Comparison of ENCODE assay signal across 8 mouse cellular contexts in genomic region chr19:7068136-7068535, GRCm38 (mm10). TPM values are rescaled to one million over a fixed set of nuclear protein-coding genes. Genes with fewer than 3 reads are reported as not detected.
DNase-seq lines count a peak whose midpoint lies in the region; ATAC-seq and TF ChIP-seq lines count a peak whose summit lies in the region.

No protein-coding gene starts in this region.

- peak; percentile 81 for DNase-seq in ES-CJ7 (ENCODE audit: low read depth, low spot score)
- peak; percentile 92 for DNase-seq in brain, embryonic 14.5 days (ENCODE audit: low read depth)
- peak; percentile 85 for DNase-seq in forebrain, embryonic 10.5 days (ENCODE audit: extremely low spot score, low spot score)
- DNase-seq in hindbrain, embryonic 14.5 days (ENCODE audit: low spot score) = peak; percentile 89
- peak; percentile 77 to 87 for DNase-seq in left cerebral cortex, adult 18-20 months (ENCODE audit: low spot score in 2 of 2)
- DNase-seq in right cerebral cortex, postnatal 14 days = peak; percentile 86
- peak; percentile 78 to 80 for DNase-seq in urinary bladder, postnatal 36 days (ENCODE audit: low spot score in 2 of 2)

- TF ChIP-seq POLR2A in brain, embryonic 14.5 days (IDR thresholded peaks at IDR 0.05; ENCODE audit: borderline replicate concordance, extremely low read depth, insufficient read depth, insufficient read length, poor library complexity, severe bottlenecking) = no peak

- ATAC-seq in hindbrain, embryonic 14.5 days (ENCODE audit: low FRiP score) = no peak; the same call in 1 of the 2 replicates
- peak; percentile 67 for ATAC-seq in megakaryocyte, adult 5-6 weeks (ENCODE audit: poor library complexity, severe bottlenecking)

- H3K27me3 ChIP-seq in forebrain, embryonic 10.5 days (ENCODE audit: poor library complexity, severe bottlenecking) = peaks cover 75% of the 10 kb centered on the region
- H3K27me3 ChIP-seq in hindbrain, embryonic 14.5 days (ENCODE audit: control insufficient read depth, insufficient read depth, low read length) = no peaks in the 10 kb centered on the region; the same call in 1 of the 2 replicates

- 6% methylated on average over 14 of the region's 14 CpGs for WGBS in forebrain, embryonic 10.5 days
- 2% methylated on average over 14 of the region's 14 CpGs for WGBS in hindbrain, embryonic 14.5 days

- H3K27ac ChIP-seq in forebrain, embryonic 10.5 days = peak overlapping the region; percentile 83
- no peak overlapping the region for H3K27ac ChIP-seq in hindbrain, embryonic 14.5 days

- H3K4me2 ChIP-seq in hindbrain, embryonic 14.5 days (replicated peaks) = peak overlapping the region; percentile 23; the same call in 1 of the 2 replicates

- H3K9me3 ChIP-seq in forebrain, embryonic 10.5 days = no peaks in the 10 kb centered on the region
- no peaks in the 10 kb centered on the region for H3K9me3 ChIP-seq in hindbrain, embryonic 14.5 days (ENCODE audit: control insufficient read depth, low read length)

- no peaks in the 10 kb centered on the region for H3K36me3 ChIP-seq in forebrain, embryonic 10.5 days (replicated peaks)
- H3K36me3 ChIP-seq in hindbrain, embryonic 14.5 days (replicated peaks; ENCODE audit: control insufficient read depth, insufficient read depth) = no peaks in the 10 kb centered on the region

- H3K4me3 ChIP-seq in forebrain, embryonic 10.5 days = peak overlapping the region; percentile 15; the same call in 1 of the 2 replicates
- H3K4me3 ChIP-seq in hindbrain, embryonic 14.5 days (replicated peaks; ENCODE audit: low read length) = no peak overlapping the region

- TF ChIP-seq CTCF in brain, embryonic 14.5 days (IDR thresholded peaks at IDR 0.05; ENCODE audit: borderline replicate concordance, extremely low read depth, insufficient read depth, insufficient read length) = peak; percentile 94

- no peak overlapping the region for H3K9ac ChIP-seq in hindbrain, embryonic 14.5 days

- H3K4me1 ChIP-seq in forebrain, embryonic 10.5 days = peaks cover 86% of the 10 kb centered on the region
- peaks cover 57% of the 10 kb centered on the region for H3K4me1 ChIP-seq in hindbrain, embryonic 14.5 days (replicated peaks; ENCODE audit: control insufficient read depth, insufficient read depth, low read length)

RNA-seq across cellular contexts. Expression of gene Macrod1, which starts 11.5 kb away (rescaled TPM):
- 5.7 and 8.2 TPM in 2 replicates for polyA plus RNA-seq in brain, embryonic 14.5 days (2012; rRNA removed)
- polyA plus RNA-seq in forebrain, embryonic 10.5 days (2016; fragmentation: Nextera tagmentation; extraction: Ambion mirVana) = 3.7 and 3.9 TPM in 2 replicates
- 5.2 and 6.9 TPM in 2 replicates for polyA plus RNA-seq in hindbrain, embryonic 14.5 days (2014; fragmentation: Nextera tagmentation; extraction: Ambion mirVana)
- total RNA-seq in left cerebral cortex, adult 18-20 months (2021) = 10 to 100 TPM; 15.0 to 16.6 TPM
- 0.69 and 3.7 TPM in 2 replicates for total RNA-seq in megakaryocyte, adult 5-6 weeks (2015)
- total RNA-seq in megakaryocyte, adult 5-6 weeks (2017) = 0.66 and 0.77 TPM in 2 replicates

RNA-seq across cellular contexts. Expression of gene Stip1, which starts 28.4 kb away (rescaled TPM):
- polyA plus RNA-seq in brain, embryonic 14.5 days (2012; rRNA removed) = 151 and 158 TPM in 2 replicates
- 456 and 486 TPM in 2 replicates for polyA plus RNA-seq in forebrain, embryonic 10.5 days (2016; fragmentation: Nextera tagmentation; extraction: Ambion mirVana)
- 204 and 230 TPM in 2 replicates for polyA plus RNA-seq in hindbrain, embryonic 14.5 days (2014; fragmentation: Nextera tagmentation; extraction: Ambion mirVana)
- 100 to 1,000 TPM; 211 to 217 TPM for total RNA-seq in left cerebral cortex, adult 18-20 months (2021)
- total RNA-seq in megakaryocyte, adult 5-6 weeks (2015) = 90.4 and 95.8 TPM in 2 replicates
- 102 and 115 TPM in 2 replicates for total RNA-seq in megakaryocyte, adult 5-6 weeks (2017)

RNA-seq across cellular contexts. Expression of gene Flrt1, which starts 37.4 kb away (rescaled TPM):
- 2.5 and 4.3 TPM in 2 replicates for polyA plus RNA-seq in brain, embryonic 14.5 days (2012; rRNA removed)
- 4.0 and 4.8 TPM in 2 replicates for polyA plus RNA-seq in forebrain, embryonic 10.5 days (2016; fragmentation: Nextera tagmentation; extraction: Ambion mirVana)
- 8.7 and 9.5 TPM in 2 replicates for polyA plus RNA-seq in hindbrain, embryonic 14.5 days (2014; fragmentation: Nextera tagmentation; extraction: Ambion mirVana)
- total RNA-seq in left cerebral cortex, adult 18-20 months (2021) = 10 to 100 TPM; 40.9 to 42.8 TPM
- total RNA-seq in megakaryocyte, adult 5-6 weeks (2015) = not detected in 2 replicates
- total RNA-seq in megakaryocyte, adult 5-6 weeks (2017) = not detected in 2 replicates

RNA-seq across cellular contexts. Expression of gene Fermt3, which starts 48.9 kb away (rescaled TPM):
- 4.8 and 5.3 TPM in 2 replicates for polyA plus RNA-seq in brain, embryonic 14.5 days (2012; rRNA removed)
- 8.8 TPM in 2 replicates for polyA plus RNA-seq in forebrain, embryonic 10.5 days (2016; fragmentation: Nextera tagmentation; extraction: Ambion mirVana)
- polyA plus RNA-seq in hindbrain, embryonic 14.5 days (2014; fragmentation: Nextera tagmentation; extraction: Ambion mirVana) = 3.1 and 3.8 TPM in 2 replicates
- total RNA-seq in left cerebral cortex, adult 18-20 months (2021) = 1 to 10 TPM; 4.0 to 4.5 TPM
- total RNA-seq in megakaryocyte, adult 5-6 weeks (2015) = 76.4 and 89.1 TPM in 2 replicates
- total RNA-seq in megakaryocyte, adult 5-6 weeks (2017) = 239 and 262 TPM in 2 replicates
